Mouse (Mus musculus): Measurements from ENCODE around the gene Myo1a. TPM values are rescaled to one million over a fixed set of nuclear protein-coding genes. Genes with fewer than 3 reads are reported as not detected.
"Not testable (repeated sequence)": the region's sequence is repeated elsewhere in the genome, so short reads cannot be mapped to it uniquely, and the experiment has no call there.

Myo1a gene
- 0.41 and 0.46 TPM in 2 replicates for polyA plus RNA-seq (2014; fragmentation: Nextera tagmentation; extraction: Ambion mirVana)

GRCm38 (mm10) chr10:127704766-127705220 is at the start of gene Myo1a:
Gene Myo1a, plus strand, starts transcription at chr10:127705170.
- H3K4me2 ChIP-seq, result no peak within 1 kb of the TSS
- H3K9ac ChIP-seq (ENCODE audit: low read length), result no peak within 1 kb of the TSS
- 85% methylated on average over 1 of the region's 2 CpGs for WGBS
- no peaks in the 10 kb centered on the region for H3K9me3 ChIP-seq (ENCODE audit: control insufficient read depth, low read length)
- no peaks in the 10 kb centered on the region for H3K4me1 ChIP-seq (ENCODE audit: control insufficient read depth, insufficient read depth, low read length)
- H3K36me3 ChIP-seq (ENCODE audit: control insufficient read depth, insufficient read depth, low read length), result 0 out of 2 replicates have a peak, but pooled peaks cover 3% of the 10 kb centered on the region
- no peaks in the 10 kb centered on the region for H3K27me3 ChIP-seq (ENCODE audit: control insufficient read depth, insufficient read depth, low read length)
- ATAC-seq (ENCODE audit: low FRiP score) (no peak), DNase-seq (ENCODE audit: low spot score, missing footprints) (peak; percentile 75)
- H3K4me3 ChIP-seq (ENCODE audit: low read depth, low read length), result no peak within 1 kb of the TSS
- no peak within 1 kb of the TSS for H3K27ac ChIP-seq (ENCODE audit: low read depth, low read length)

GRCm38 (mm10) chr10:127657617-127658016 is 47.4 kb upstream of the Myo1a start:
- ATAC-seq (ENCODE audit: low FRiP score), result not testable (repeated sequence)

DNA sequence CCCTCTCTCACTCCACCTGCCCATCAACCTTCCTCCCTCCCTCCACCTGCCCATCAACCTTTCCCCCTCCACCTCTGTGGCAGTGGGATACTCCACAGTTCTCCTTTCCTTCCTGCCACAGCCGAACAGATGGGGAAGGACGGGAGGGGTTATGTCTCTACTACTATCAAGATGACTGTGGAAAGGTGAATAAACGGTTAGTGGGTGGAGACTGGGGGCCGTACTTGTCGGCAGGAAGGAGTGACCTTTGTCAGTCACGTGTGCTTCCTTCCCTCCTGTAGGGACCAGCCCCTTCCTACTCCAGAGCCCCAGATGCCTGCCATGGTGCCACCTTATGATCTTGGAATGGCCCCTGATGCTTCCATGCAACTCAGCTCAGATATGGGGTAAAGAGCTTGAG is 46.9 kb upstream of the Myo1a start:
- no peak overlapping the region for H3K9ac ChIP-seq (ENCODE audit: low read length)
- whole genome bisulfite sequencing, result 21% methylated on average over 6 of the region's 6 CpGs

More at GRCm38 (mm10) chr10:127657617-127658016, 47.4 kb upstream of the Myo1a start:
- H3K9ac ChIP-seq (ENCODE audit: low read length); H3K4me3 ChIP-seq (ENCODE audit: low read depth, low read length); H3K4me2 ChIP-seq; H3K36me3 ChIP-seq (ENCODE audit: control insufficient read depth, insufficient read depth, low read length); H3K9me3 ChIP-seq (ENCODE audit: control insufficient read depth, low read length); H3K27ac ChIP-seq (ENCODE audit: low read depth, low read length); H3K4me1 ChIP-seq (ENCODE audit: control insufficient read depth, insufficient read depth, low read length); DNase-seq (ENCODE audit: low spot score, missing footprints): not testable (repeated sequence)
- 43% methylated on average over 6 of the region's 6 CpGs for WGBS
- H3K27me3 ChIP-seq (ENCODE audit: control insufficient read depth, insufficient read depth, low read length), result peaks cover 28% of the 10 kb centered on the region

DNA sequence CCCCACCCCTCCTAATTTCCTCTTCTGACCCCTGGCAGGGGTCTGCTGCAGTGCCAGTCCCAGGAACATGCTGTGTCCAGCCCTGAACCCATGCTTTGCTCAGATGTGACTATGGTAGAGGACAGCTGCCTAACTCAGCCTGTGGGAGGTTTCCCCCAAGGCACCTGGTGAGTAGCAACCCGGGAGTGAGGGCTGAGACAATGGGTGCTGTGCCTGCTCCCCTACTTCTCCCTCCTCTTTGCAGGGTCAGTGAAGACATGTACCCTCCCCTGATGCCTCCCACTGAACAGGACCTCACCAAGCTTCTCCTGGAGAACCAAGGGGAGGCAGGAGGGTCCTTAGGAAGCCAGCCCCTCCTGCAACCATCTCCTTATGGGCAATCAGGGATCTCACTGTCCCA is 45.4 kb upstream of the Myo1a start:
- Histone ChIP-seq H3K4me2 (no peak overlapping the region), H3K9ac (ENCODE audit: low read length) (no peak overlapping the region), H3K27ac (ENCODE audit: low read depth, low read length) (no peak overlapping the region), H3K27me3 (ENCODE audit: control insufficient read depth, insufficient read depth, low read length) (peaks cover 47% of the 10 kb centered on the region), H3K36me3 (ENCODE audit: control insufficient read depth, insufficient read depth, low read length) (no peaks in the 10 kb centered on the region), H3K9me3 (ENCODE audit: control insufficient read depth, low read length) (no peaks in the 10 kb centered on the region), H3K4me1 (ENCODE audit: control insufficient read depth, insufficient read depth, low read length) (peaks cover 10% of the 10 kb centered on the region), H3K4me3 (ENCODE audit: low read depth, low read length) (no peak overlapping the region)
- 47% methylated on average over 1 of the region's 1 CpGs for WGBS
- ATAC-seq (ENCODE audit: low FRiP score) (no peak), DNase-seq (ENCODE audit: low spot score, missing footprints) (no peak)

More for the DNA sequence above, 46.9 kb upstream of the Myo1a start:
- no peak for DNase-seq (ENCODE audit: low spot score, missing footprints)
- no peak overlapping the region for H3K4me3 ChIP-seq (ENCODE audit: low read depth, low read length)
- H3K27ac ChIP-seq (ENCODE audit: low read depth, low read length), result no peak overlapping the region
- peaks cover 10% of the 10 kb centered on the region for H3K4me1 ChIP-seq (ENCODE audit: control insufficient read depth, insufficient read depth, low read length)
- no peaks in the 10 kb centered on the region for H3K9me3 ChIP-seq (ENCODE audit: control insufficient read depth, low read length)
- H3K27me3 ChIP-seq (ENCODE audit: control insufficient read depth, insufficient read depth, low read length), result peaks cover 33% of the 10 kb centered on the region
- no peaks in the 10 kb centered on the region for H3K36me3 ChIP-seq (ENCODE audit: control insufficient read depth, insufficient read depth, low read length)
- no peak for ATAC-seq (ENCODE audit: low FRiP score)
- H3K4me2 ChIP-seq, result no peak overlapping the region

- DNase-seq (ENCODE audit: low spot score, missing footprints) (peak; percentile 84), ATAC-seq (ENCODE audit: low FRiP score) (no peak)
- no peaks in the 10 kb centered on the region for H3K36me3 ChIP-seq (ENCODE audit: control insufficient read depth, insufficient read depth, low read length)
- H3K27me3 ChIP-seq (ENCODE audit: control insufficient read depth, insufficient read depth, low read length), result peaks cover 66% of the 10 kb centered on the region
- no peak overlapping the region for H3K27ac ChIP-seq (ENCODE audit: low read depth, low read length)
- no peak overlapping the region for H3K9ac ChIP-seq (ENCODE audit: low read length)
- H3K4me2 ChIP-seq, result no peak overlapping the region
- WGBS, result 16% methylated on average over 14 of the region's 14 CpGs
- no peak overlapping the region for H3K4me3 ChIP-seq (ENCODE audit: low read depth, low read length)
- peaks cover 20% of the 10 kb centered on the region for H3K4me1 ChIP-seq (ENCODE audit: control insufficient read depth, insufficient read depth, low read length)
- H3K9me3 ChIP-seq (ENCODE audit: control insufficient read depth, low read length), result no peaks in the 10 kb centered on the region
Measured at GRCm38 (mm10) chr10:127661291-127661914, 43.6 kb upstream of the Myo1a start.

DNA sequence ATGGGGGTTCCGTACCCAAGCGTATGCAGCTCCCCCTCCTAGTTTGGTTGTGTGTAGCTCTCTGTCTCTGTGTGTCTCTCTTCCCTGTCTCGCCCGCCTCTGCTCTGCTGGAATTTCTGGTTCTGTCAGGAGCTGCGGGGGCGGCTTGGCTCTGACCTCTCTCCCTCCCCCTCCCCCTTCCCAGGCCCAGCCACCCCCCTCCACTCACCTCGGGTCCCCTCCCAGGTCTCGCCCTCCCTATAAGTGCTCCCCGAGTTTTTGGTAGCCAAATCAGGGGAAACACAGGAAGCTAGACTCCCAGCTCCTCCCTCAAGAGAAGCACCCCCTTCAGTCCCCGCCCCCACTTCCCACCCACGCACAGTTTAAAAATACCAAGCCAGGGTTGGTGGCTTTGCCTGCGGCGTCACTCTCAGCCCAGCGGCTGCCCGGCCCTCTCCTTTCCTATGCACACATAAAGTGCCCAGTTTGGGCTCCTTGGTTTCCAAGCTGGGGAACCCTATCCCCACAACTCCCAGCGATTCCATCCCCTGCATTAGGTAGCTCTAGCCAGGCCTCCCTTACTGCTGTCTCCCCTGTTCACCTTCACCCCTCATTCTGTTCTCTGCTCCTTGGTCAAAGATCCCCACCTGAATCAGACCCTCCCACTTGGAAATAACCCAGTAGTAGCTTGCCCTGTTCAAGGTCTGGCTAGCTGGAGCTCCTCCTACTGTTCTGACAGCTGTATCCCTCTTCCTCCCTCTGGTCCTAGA is 42.9 kb upstream of the Myo1a start:
- H3K9ac ChIP-seq (ENCODE audit: low read length), result no peak overlapping the region
- peaks cover 26% of the 10 kb centered on the region for H3K4me1 ChIP-seq (ENCODE audit: control insufficient read depth, insufficient read depth, low read length)
- H3K27me3 ChIP-seq (ENCODE audit: control insufficient read depth, insufficient read depth, low read length), result peaks cover 73% of the 10 kb centered on the region
- H3K4me2 ChIP-seq, result peak overlapping the region; percentile 6; the same call in 1 of the 2 replicates
- DNase-seq (ENCODE audit: low spot score, missing footprints) (peak; percentile 90), ATAC-seq (ENCODE audit: low FRiP score) (no peak)
- no peaks in the 10 kb centered on the region for H3K9me3 ChIP-seq (ENCODE audit: control insufficient read depth, low read length)
- H3K4me3 ChIP-seq (ENCODE audit: low read depth, low read length), result no peak overlapping the region
- 8% methylated on average over 16 of the region's 16 CpGs for WGBS
- no peak overlapping the region for H3K27ac ChIP-seq (ENCODE audit: low read depth, low read length)
- H3K36me3 ChIP-seq (ENCODE audit: control insufficient read depth, insufficient read depth, low read length), result no peaks in the 10 kb centered on the region

DNA sequence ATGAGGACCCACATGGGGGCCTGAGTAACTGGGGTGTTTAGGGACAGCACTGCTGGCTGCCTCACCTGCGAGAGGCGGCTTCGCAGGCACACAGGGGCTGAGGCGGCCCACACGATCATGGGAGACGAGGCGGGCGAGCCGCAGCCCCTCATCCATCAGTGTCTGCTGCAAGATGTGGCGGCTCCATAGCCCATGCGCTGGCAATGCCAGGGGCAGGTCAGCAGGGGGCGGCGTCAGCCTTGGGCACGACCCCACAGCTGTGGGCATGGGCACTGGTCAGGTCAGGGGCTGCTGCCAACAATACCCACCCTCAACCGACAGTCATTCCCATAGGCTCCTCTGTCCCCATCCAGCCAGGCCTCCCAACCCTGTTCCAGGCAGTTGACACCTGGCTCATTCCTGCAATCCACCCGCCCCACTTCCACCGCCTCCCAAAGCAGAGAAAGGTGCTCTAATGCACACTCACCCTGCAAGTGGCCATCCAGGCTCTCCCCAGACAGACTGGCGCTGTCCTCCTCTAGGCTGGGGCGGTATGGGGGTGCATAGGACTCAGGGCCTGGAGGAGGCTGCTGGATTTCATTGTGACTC is 42.2 kb upstream of the Myo1a start:
- Histone ChIP-seq H3K9ac (ENCODE audit: low read length) (no peak overlapping the region), H3K4me3 (ENCODE audit: low read depth, low read length) (no peak overlapping the region), H3K27ac (ENCODE audit: low read depth, low read length) (no peak overlapping the region), H3K36me3 (ENCODE audit: control insufficient read depth, insufficient read depth, low read length) (no peaks in the 10 kb centered on the region), H3K4me2 (peak overlapping the region; percentile 6; the same call in 1 of the 2 replicates), H3K4me1 (ENCODE audit: control insufficient read depth, insufficient read depth, low read length) (peaks cover 32% of the 10 kb centered on the region), H3K9me3 (ENCODE audit: control insufficient read depth, low read length) (no peaks in the 10 kb centered on the region), H3K27me3 (ENCODE audit: control insufficient read depth, insufficient read depth, low read length) (peaks cover 79% of the 10 kb centered on the region)
- peak; percentile 88 for DNase-seq (ENCODE audit: low spot score, missing footprints)
- ATAC-seq (ENCODE audit: low FRiP score), result no peak
- 10% methylated on average over 19 of the region's 19 CpGs for WGBS

GRCm38 (mm10) chr10:127663590-127663989 is 41.4 kb upstream of the Myo1a start:
- 21% methylated on average over 5 of the region's 5 CpGs for WGBS
- no peak overlapping the region for H3K4me3 ChIP-seq (ENCODE audit: low read depth, low read length)
- no peak overlapping the region for H3K27ac ChIP-seq (ENCODE audit: low read depth, low read length)
- H3K4me2 ChIP-seq, result no peak overlapping the region
- H3K36me3 ChIP-seq (ENCODE audit: control insufficient read depth, insufficient read depth, low read length), result no peaks in the 10 kb centered on the region
- no peaks in the 10 kb centered on the region for H3K9me3 ChIP-seq (ENCODE audit: control insufficient read depth, low read length)
- ATAC-seq (ENCODE audit: low FRiP score) (no peak), DNase-seq (ENCODE audit: low spot score, missing footprints) (peak; percentile 82)
- H3K27me3 ChIP-seq (ENCODE audit: control insufficient read depth, insufficient read depth, low read length), result peaks cover 87% of the 10 kb centered on the region
- peaks cover 39% of the 10 kb centered on the region for H3K4me1 ChIP-seq (ENCODE audit: control insufficient read depth, insufficient read depth, low read length)
- H3K9ac ChIP-seq (ENCODE audit: low read length), result no peak overlapping the region

DNA sequence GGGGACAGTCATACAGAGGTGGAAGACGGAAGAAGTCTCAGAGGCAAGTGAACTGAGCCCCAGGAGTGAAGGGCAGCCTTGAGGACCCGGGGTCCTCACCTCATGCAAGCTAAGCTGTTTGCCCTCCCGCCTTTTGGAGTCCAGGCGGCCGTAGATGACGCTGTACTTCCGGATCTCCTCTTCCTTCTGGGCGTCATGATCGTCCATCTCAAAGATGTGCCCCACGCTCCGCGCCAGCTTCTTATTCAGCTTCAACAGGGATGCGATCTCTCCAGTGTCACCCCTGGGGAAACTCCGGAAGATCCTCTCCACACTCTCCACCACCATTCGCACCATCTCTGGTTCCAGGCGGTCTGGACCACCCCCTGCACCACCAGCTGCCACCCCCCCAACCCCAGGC is 40.8 kb upstream of the Myo1a start:
- Histone ChIP-seq H3K27me3 (ENCODE audit: control insufficient read depth, insufficient read depth, low read length) (peaks cover 87% of the 10 kb centered on the region), H3K9me3 (ENCODE audit: control insufficient read depth, low read length) (no peaks in the 10 kb centered on the region), H3K4me3 (ENCODE audit: low read depth, low read length) (no peak overlapping the region), H3K36me3 (ENCODE audit: control insufficient read depth, insufficient read depth, low read length) (no peaks in the 10 kb centered on the region), H3K27ac (ENCODE audit: low read depth, low read length) (no peak overlapping the region), H3K9ac (ENCODE audit: low read length) (no peak overlapping the region), H3K4me1 (ENCODE audit: control insufficient read depth, insufficient read depth, low read length) (peaks cover 40% of the 10 kb centered on the region), H3K4me2 (no peak overlapping the region)
- WGBS, result 10% methylated on average over 16 of the region's 16 CpGs
- no peak for ATAC-seq (ENCODE audit: low FRiP score)
- peak; percentile 83 for DNase-seq (ENCODE audit: low spot score, missing footprints)

All from midbrain, embryonic 11.5 days (tissue).